Mouse (Mus musculus): ENCODE results near the gene Xpo5. TPM values are rescaled to one million over a fixed set of nuclear protein-coding genes. Genes with fewer than 3 reads are reported as not detected.

The Xpo5 gene
- polyA plus RNA-seq, 1 experiment from 2014 or later, result 80.4 TPM

- DNase-seq (ENCODE audit: extremely low spot score, low spot score), result no peak
- 85% methylated on average over 10 of the region's 10 CpGs for WGBS
- Histone ChIP-seq H3K27me3 (ENCODE audit: poor library complexity, severe bottlenecking) (no peaks in the 10 kb centered on the region), H3K4me1 (peaks cover 6% of the 10 kb centered on the region), H3K4me3 (no peak overlapping the region), H3K9me3 (no peaks in the 10 kb centered on the region), H3K36me3 (replicated peaks) (peaks cover 99% of the 10 kb centered on the region), H3K27ac (no peak overlapping the region)
These were observed 65.6 kb downstream of the Xpo5 start for GRCm38 (mm10) chr17:46268026-46268720.

GRCm38 (mm10) chr17:46269771-46270534 is 67.4 kb downstream of the Xpo5 start:
- 90% methylated on average over 19 of the region's 19 CpGs for WGBS

GRCm38 (mm10) chr17:46272058-46272457 is 69.5 kb downstream of the Xpo5 start:
- H3K9me3 ChIP-seq, result no peaks in the 10 kb centered on the region
- peaks cover 98% of the 10 kb centered on the region for H3K36me3 ChIP-seq (replicated peaks)
- no peak for DNase-seq (ENCODE audit: extremely low spot score, low spot score)
- peaks cover 14% of the 10 kb centered on the region for H3K4me1 ChIP-seq
- no peaks in the 10 kb centered on the region for H3K27me3 ChIP-seq (ENCODE audit: poor library complexity, severe bottlenecking)
- no peak overlapping the region for H3K27ac ChIP-seq
- H3K4me3 ChIP-seq, result no peak overlapping the region
- 87% methylated on average over 2 of the region's 2 CpGs for WGBS

More at GRCm38 (mm10) chr17:46269771-46270534, 67.4 kb downstream of the Xpo5 start:
- no peak for DNase-seq (ENCODE audit: extremely low spot score, low spot score)
- Histone ChIP-seq H3K27ac (no peak overlapping the region), H3K4me1 (peaks cover 19% of the 10 kb centered on the region), H3K36me3 (replicated peaks) (peaks cover 97% of the 10 kb centered on the region), H3K9me3 (no peaks in the 10 kb centered on the region), H3K4me3 (no peak overlapping the region), H3K27me3 (ENCODE audit: poor library complexity, severe bottlenecking) (no peaks in the 10 kb centered on the region)

DNA sequence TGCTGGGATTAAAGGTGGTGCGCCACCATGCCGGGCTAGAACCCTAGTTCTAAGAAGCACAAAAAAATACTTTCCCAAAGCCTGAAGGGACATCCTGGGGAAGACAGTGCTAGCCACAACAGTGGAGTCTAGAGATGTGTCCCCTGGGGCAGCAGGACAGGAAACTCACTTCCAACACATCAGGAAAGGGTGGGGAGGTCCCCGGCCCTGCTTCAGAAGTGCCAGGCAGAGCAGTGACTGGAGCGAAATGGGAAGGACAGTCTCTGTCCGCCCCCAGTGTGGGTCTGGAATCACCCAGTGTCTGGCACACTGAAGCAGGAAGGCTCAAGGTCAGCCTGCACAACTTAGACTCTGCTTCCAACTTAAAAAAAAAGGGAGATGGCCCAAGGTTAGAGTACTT is 70.1 kb downstream of the Xpo5 start:
- Histone ChIP-seq H3K27ac (no peak overlapping the region), H3K36me3 (replicated peaks) (peaks cover 98% of the 10 kb centered on the region), H3K4me3 (no peak overlapping the region), H3K27me3 (ENCODE audit: poor library complexity, severe bottlenecking) (no peaks in the 10 kb centered on the region), H3K9me3 (no peaks in the 10 kb centered on the region), H3K4me1 (peaks cover 20% of the 10 kb centered on the region)
- 86% methylated on average over 5 of the region's 5 CpGs for WGBS
- DNase-seq (ENCODE audit: extremely low spot score, low spot score), result no peak

GRCm38 (mm10) chr17:46273803-46274236 is 71.2 kb downstream of the Xpo5 start:
- no peak for DNase-seq (ENCODE audit: extremely low spot score, low spot score)
- H3K36me3 ChIP-seq (replicated peaks), result peaks cover 97% of the 10 kb centered on the region
- H3K4me1 ChIP-seq, result peaks cover 27% of the 10 kb centered on the region
- H3K9me3 ChIP-seq, result no peaks in the 10 kb centered on the region
- 56% methylated on average over 1 of the region's 1 CpGs for WGBS
- no peaks in the 10 kb centered on the region for H3K27me3 ChIP-seq (ENCODE audit: poor library complexity, severe bottlenecking)
- no peak overlapping the region for H3K27ac ChIP-seq
- H3K4me3 ChIP-seq, result no peak overlapping the region

DNA sequence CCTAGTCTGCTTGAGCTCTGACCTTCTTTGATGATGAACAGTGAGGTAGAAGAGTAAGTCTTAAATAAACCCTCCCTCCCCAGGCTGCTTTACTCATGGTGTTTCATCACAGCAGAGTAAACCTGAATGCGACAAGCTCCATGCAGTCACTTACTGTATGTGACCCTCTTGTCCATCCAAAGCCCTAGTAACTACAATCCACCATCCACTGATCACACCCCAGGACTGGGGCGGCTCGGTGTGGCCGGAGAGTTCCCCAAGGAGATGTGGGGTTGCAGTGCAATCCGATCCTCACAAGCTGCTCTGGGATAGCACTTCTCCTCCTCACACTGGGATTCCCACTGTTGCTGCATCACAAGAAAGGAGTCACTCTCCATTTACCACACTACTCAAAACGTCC is 71.9 kb downstream of the Xpo5 start:
- 78% methylated on average over 6 of the region's 6 CpGs for WGBS
- Histone ChIP-seq H3K4me3 (no peak overlapping the region), H3K27me3 (ENCODE audit: poor library complexity, severe bottlenecking) (no peaks in the 10 kb centered on the region), H3K4me1 (peaks cover 27% of the 10 kb centered on the region), H3K36me3 (replicated peaks) (peaks cover 97% of the 10 kb centered on the region), H3K27ac (no peak overlapping the region), H3K9me3 (no peaks in the 10 kb centered on the region)
- DNase-seq (ENCODE audit: extremely low spot score, low spot score), result no peak

GRCm38 (mm10) chr17:46275034-46275433 is 72.5 kb downstream of the Xpo5 start:
- no peaks in the 10 kb centered on the region for H3K9me3 ChIP-seq
- H3K4me3 ChIP-seq, result no peak overlapping the region
- no peak for DNase-seq (ENCODE audit: extremely low spot score, low spot score)
- peaks cover 97% of the 10 kb centered on the region for H3K36me3 ChIP-seq (replicated peaks)
- H3K27ac ChIP-seq, result no peak overlapping the region
- peaks cover 27% of the 10 kb centered on the region for H3K4me1 ChIP-seq
- H3K27me3 ChIP-seq (ENCODE audit: poor library complexity, severe bottlenecking), result no peaks in the 10 kb centered on the region
- 87% methylated on average over 6 of the region's 6 CpGs for WGBS

DNA sequence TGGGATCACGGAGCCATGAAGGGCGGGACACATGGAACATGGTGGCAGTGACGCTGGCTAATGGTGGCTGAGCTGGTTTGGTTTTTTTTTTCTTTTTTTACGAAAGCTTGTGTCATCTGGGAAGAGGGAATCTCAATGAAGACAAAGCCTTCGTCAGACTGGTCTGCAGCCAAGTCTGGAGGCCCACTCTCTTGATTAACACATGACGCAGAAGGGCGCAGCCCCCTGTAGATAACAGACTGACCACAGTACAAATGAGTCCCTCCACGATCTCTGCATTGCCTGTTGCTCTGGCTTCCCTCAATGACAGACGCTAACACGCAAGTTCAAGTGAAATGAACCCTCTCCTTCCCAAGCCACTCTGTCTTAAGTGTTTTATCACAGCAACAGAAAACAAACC is 72.9 kb downstream of the Xpo5 start:
- no peaks in the 10 kb centered on the region for H3K27me3 ChIP-seq (ENCODE audit: poor library complexity, severe bottlenecking)
- DNase-seq (ENCODE audit: extremely low spot score, low spot score), result no peak
- H3K4me1 ChIP-seq, result peaks cover 27% of the 10 kb centered on the region
- H3K9me3 ChIP-seq, result no peaks in the 10 kb centered on the region
- H3K4me3 ChIP-seq, result no peak overlapping the region
- H3K27ac ChIP-seq, result no peak overlapping the region
- 91% methylated on average over 10 of the region's 10 CpGs for WGBS
- peaks cover 97% of the 10 kb centered on the region for H3K36me3 ChIP-seq (replicated peaks)

DNA sequence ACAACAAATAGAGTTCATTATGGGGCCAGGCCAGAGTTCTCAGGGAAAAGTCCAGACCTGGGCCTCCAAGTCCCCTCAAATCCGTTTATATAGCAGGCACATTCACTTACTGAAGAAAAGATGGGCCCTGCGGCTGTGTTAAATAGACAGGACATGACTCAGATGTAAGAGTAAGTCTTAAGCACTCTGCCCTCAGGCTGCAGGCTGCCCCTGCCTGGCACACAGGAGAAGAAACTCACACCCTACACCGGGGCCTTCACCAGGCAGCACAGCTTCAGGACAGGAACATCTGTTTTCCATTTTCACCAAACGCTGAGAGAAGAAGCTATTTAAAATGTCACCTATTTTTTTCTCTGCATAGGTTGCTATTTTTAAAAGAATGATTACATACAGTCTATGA is 75.0 kb downstream of the Xpo5 start:
- 66% methylated on average over 4 of the region's 4 CpGs for WGBS
- no peak overlapping the region for H3K4me3 ChIP-seq
- peaks cover 46% of the 10 kb centered on the region for H3K4me1 ChIP-seq
- H3K27me3 ChIP-seq (ENCODE audit: poor library complexity, severe bottlenecking), result no peaks in the 10 kb centered on the region
- H3K9me3 ChIP-seq, result no peaks in the 10 kb centered on the region
- DNase-seq (ENCODE audit: extremely low spot score, low spot score), result no peak
- peaks cover 82% of the 10 kb centered on the region for H3K36me3 ChIP-seq (replicated peaks)
- H3K27ac ChIP-seq, result no peak overlapping the region

DNA sequence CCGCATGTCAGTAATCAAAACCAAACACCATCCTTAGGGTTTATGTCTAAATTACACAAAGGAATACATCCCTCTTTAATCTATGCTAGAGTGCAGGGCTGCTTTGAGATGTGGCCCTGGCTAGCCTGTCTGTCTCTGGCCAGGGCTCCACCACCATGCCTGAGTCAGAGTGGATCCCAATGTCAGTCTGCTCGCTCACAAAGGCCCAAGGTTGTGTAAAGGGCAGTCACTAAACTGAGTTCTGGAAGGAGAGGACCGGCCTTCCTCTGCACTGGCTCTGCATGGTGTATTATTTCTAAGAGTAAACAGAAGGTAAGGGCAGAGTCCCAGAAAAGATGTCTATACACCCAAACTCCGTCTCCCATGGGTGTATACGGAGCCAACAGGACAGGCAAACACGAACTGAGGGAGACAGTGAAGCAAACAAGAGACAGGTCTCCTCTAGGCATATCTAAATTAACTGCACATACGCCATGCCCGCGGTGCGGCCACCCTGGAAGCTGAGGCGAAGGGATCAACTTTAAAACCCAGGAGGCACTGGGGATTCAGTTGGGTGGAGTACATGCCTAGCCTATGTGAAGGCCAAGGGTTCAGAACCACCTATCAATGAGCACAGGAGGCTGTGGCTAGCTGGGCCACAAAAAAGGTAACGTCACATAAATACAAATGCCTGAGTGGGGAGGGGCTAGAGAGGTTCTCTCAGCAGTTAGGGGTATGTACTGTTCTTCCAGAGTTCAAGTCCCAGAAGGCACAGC is 75.6 kb downstream of the Xpo5 start:
- Histone ChIP-seq H3K27ac (peak overlapping the region; percentile 31; the same call in 1 of the 2 replicates), H3K4me3 (no peak overlapping the region), H3K27me3 (ENCODE audit: poor library complexity, severe bottlenecking) (no peaks in the 10 kb centered on the region), H3K9me3 (no peaks in the 10 kb centered on the region), H3K36me3 (replicated peaks) (peaks cover 75% of the 10 kb centered on the region), H3K4me1 (peaks cover 49% of the 10 kb centered on the region)
- WGBS, result 83% methylated on average over 12 of the region's 12 CpGs
- DNase-seq (ENCODE audit: extremely low spot score, low spot score), result no peak

DNA sequence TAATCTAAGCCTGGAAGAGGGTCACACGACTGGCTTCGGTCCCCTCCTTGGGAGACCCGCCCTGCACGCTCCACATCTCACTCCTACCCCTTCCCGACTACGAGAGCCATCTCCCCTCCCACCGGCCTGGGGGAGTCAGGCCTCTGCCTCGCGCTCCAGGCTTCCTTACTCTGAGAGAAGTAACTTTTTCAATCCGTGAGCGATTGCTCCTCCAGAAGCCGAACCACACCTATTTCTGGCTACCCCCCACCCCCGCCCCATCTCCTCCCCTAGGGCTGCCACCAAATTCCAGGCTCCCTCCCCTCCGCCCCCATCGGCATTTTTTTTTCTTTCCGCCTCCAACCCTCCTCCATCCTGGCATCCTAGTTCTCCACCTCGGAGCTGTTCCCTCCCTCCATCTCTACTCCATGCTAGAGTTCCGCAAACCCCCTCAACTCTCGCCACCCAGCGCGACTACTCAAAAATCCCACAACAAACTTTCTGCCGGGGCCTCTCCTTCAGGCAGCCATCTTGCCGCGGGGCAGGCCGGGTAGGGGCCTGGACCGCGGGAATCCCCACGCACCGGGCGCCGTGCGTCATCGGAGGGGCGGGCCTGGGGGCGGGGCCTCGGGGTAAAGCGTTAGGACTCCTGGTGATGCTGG is 80.0 kb downstream of the Xpo5 start, which contains the start of gene Tjap1:
Tjap1 (minus strand) TSS at position 544 of the 641 bp plus-strand sequence.
- Histone ChIP-seq H3K9me3 (no peaks in the 10 kb centered on the region), H3K4me1 (peaks cover 43% of the 10 kb centered on the region), H3K36me3 (replicated peaks) (peaks cover 33% of the 10 kb centered on the region), H3K4me3 (peak within 1 kb of the TSS; percentile 90), H3K27me3 (ENCODE audit: poor library complexity, severe bottlenecking) (no peaks in the 10 kb centered on the region), H3K27ac (peak within 1 kb of the TSS; percentile 90)
- DNase-seq (ENCODE audit: extremely low spot score, low spot score), result peak; percentile 92
- under 1% methylated on average over 37 of the region's 37 CpGs for WGBS

DNA sequence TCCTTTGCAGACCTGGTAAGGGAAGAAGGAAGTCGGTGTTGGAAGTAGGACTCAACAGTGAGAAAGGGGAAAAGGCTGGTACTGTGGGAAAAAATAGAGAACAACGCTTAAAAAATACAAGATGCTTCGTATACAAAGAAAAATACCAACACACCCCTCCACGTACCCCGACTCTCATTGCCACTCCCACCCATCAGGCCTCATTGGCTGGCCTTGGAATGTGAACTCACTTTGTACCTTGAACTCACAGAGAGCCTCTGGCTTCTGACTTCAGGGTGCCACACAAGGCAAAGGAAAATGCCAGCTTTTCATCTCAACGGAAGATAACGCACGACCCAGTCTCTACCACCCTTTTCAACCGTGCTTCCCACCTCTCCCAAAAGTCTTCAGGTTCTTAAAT is 80.6 kb downstream of the Xpo5 start:
- H3K9me3 ChIP-seq, result no peaks in the 10 kb centered on the region
- WGBS, result 20% methylated on average over 9 of the region's 9 CpGs
- no peak for DNase-seq (ENCODE audit: extremely low spot score, low spot score)
- H3K27me3 ChIP-seq (ENCODE audit: poor library complexity, severe bottlenecking), result no peaks in the 10 kb centered on the region
- peak overlapping the region; percentile 90 for H3K27ac ChIP-seq
- peak overlapping the region; percentile 90 for H3K4me3 ChIP-seq
- H3K36me3 ChIP-seq (replicated peaks), result peaks cover 29% of the 10 kb centered on the region
- peaks cover 45% of the 10 kb centered on the region for H3K4me1 ChIP-seq

Measured in forebrain, embryonic 10.5 days (tissue).